Mouse (Mus musculus) heart, adult 2 months (tissue): ENCODE data around the gene Pla2g12b. TPM values are rescaled to one million over a fixed set of nuclear protein-coding genes. Genes with fewer than 3 reads are reported as not detected.
"Not testable (repeated sequence)": the region's sequence is repeated elsewhere in the genome, so short reads cannot be mapped to it uniquely, and the experiment has no call there.

Source experiments
- DNase-seq, 2 experiments: peaks; one replicate each; pipeline ENCODE4 v3.0.0; 2021
- H3K27ac ChIP-seq: fragments of 200-600 bp; 2 replicates; pipeline ENCODE4 v1.8.1; 2022
- H3K27me3 ChIP-seq: fragments of 200-500 bp; 2 replicates; pipeline ENCODE4 v1.6.1; 2012; ENCODE audit warnings: mild to moderate bottlenecking, low read length, inconsistent platforms, mixed read lengths; ENCODE audit not compliant: control insufficient read depth, insufficient read depth
- H3K36me3 ChIP-seq: fragments of 200-500 bp; 2 replicates; pipeline ENCODE4 v1.6.1; 2012; ENCODE audit warnings: low read length, inconsistent platforms; ENCODE audit not compliant: control insufficient read depth, insufficient read depth
- H3K4me1 ChIP-seq: fragments of 200-500 bp; 2 replicates; pipeline ENCODE4 v1.6.1; 2011; ENCODE audit warnings: low read length; ENCODE audit not compliant: control insufficient read depth, insufficient read depth
- H3K4me3 ChIP-seq: fragments of 200-600 bp; 2 replicates; pipeline ENCODE4 v1.8.1; 2022
- H3K79me2 ChIP-seq: fragments of 200-500 bp; replicated peaks from 2 replicates; pipeline ENCODE4 v1.6.1; 2012; ENCODE audit warnings: mild to moderate bottlenecking, inconsistent platforms, low read length, moderate library complexity, mixed read lengths; ENCODE audit not compliant: control insufficient read depth, insufficient read depth
- H3K9ac ChIP-seq: fragments of 200-500 bp; 2 replicates; pipeline ENCODE4 v1.6.1; 2012; ENCODE audit warnings: low read depth, mild to moderate bottlenecking, control low read depth, inconsistent platforms, low read length, mixed read lengths
- CTCF ChIP-seq: fragments of 200-600 bp; IDR thresholded peaks from 2 replicates; pipeline ENCODE4 v1.8.1; 2022; ENCODE audit warnings: antibody characterized with exemption, mild to moderate bottlenecking, moderate library complexity
- EP300 ChIP-seq: fragments of 200-500 bp; IDR thresholded peaks from 2 replicates; pipeline ENCODE4 v1.6.1; 2011; ENCODE audit warnings: low read depth, low read length, control low read depth; ENCODE audit not compliant: insufficient read depth
- POLR2A ChIP-seq: fragments of 200-500 bp; IDR thresholded peaks from 2 replicates; pipeline ENCODE4 v1.6.1; 2011; ENCODE audit warnings: mild to moderate bottlenecking, low read depth, low read length, control low read depth; ENCODE audit not compliant: insufficient read depth
- WGBS: fragments of 180-500 bp; shearing (Covaris S2); methylation state at CpG from one replicate; pipeline ENCODE4 v1.1.7; 2018; 5-methylcytosine and 5-hydroxymethylcytosine counted together
- intact Hi-C: fragments of 180-260 bp; cut with DNase I; formaldehyde crosslinking; loops from one replicate; pipeline ENCODE4 v1.15.1; 2025
- polyA plus RNA-seq: library from polyadenylated mRNA; depleted of rRNA; stranded (reverse); fragments of >200 nt; gene quantifications from 2 replicates; pipeline ENCODE4 v1.2.3, GENCODE M21; 2012
- total RNA-seq, 2 experiments: library from RNA; stranded (reverse); gene quantifications; 2 replicates each; pipeline ENCODE4 v1.2.3; 2021

The Pla2g12b gene
- total and polyA plus RNA-seq, 3 experiments: 0.10 TPM; not detected in 2

- Histone ChIP-seq H3K27ac (no peak overlapping the region), H3K4me1 (no peaks in the 10 kb centered on the region; the same call in 1 of the 2 replicates), H3K36me3 (no peaks in the 10 kb centered on the region), H3K27me3 (no peaks in the 10 kb centered on the region), H3K4me3 (no peak overlapping the region), H3K9ac (no peak overlapping the region), H3K79me2 (no peaks in the 10 kb centered on the region)
- TF ChIP-seq POLR2A: no peak
- TF ChIP-seq CTCF: peak; percentile 52
- intact Hi-C loops: no loop called here
- 92% methylated on average over 4 of the region's 4 CpGs for WGBS
- no peak for DNase-seq
These were observed 24.7 kb upstream of the Pla2g12b start for GRCm38 (mm10) chr10:59378728-59379127.

GRCm38 (mm10) chr10:59379927-59380326 is 23.5 kb upstream of the Pla2g12b start:
- Histone ChIP-seq H3K4me1 (no peaks in the 10 kb centered on the region; the same call in 1 of the 2 replicates), H3K9ac (no peak overlapping the region), H3K36me3 (no peaks in the 10 kb centered on the region), H3K79me2 (no peaks in the 10 kb centered on the region), H3K4me3 (no peak overlapping the region), H3K27me3 (no peaks in the 10 kb centered on the region), H3K27ac (no peak overlapping the region)
- intact Hi-C loops: no loop called here
- 10% methylated on average over 3 of the region's 3 CpGs for WGBS
- DNase-seq: no peak
- TF ChIP-seq EP300 (no peak), CTCF (no peak), POLR2A (no peak)

- Histone ChIP-seq H3K36me3 (no peaks in the 10 kb centered on the region), H3K4me1 (no peaks in the 10 kb centered on the region; the same call in 1 of the 2 replicates), H3K4me3 (no peak overlapping the region), H3K79me2 (no peaks in the 10 kb centered on the region), H3K9ac (no peak overlapping the region), H3K27ac (no peak overlapping the region), H3K27me3 (no peaks in the 10 kb centered on the region)
- WGBS: 41% methylated on average over 2 of the region's 2 CpGs
- intact Hi-C loops: no loop called here
- TF ChIP-seq POLR2A (no peak), CTCF (no peak), EP300 (no peak)
- DNase-seq: no peak
These were observed 23.0 kb upstream of the Pla2g12b start for GRCm38 (mm10) chr10:59380411-59380821.

GRCm38 (mm10) chr10:59381563-59381962 is 21.9 kb upstream of the Pla2g12b start:
- H3K9ac ChIP-seq, H3K36me3 ChIP-seq, H3K4me3 ChIP-seq, H3K79me2 ChIP-seq, DNase-seq, H3K4me1 ChIP-seq, H3K27ac ChIP-seq, H3K27me3 ChIP-seq, intact Hi-C loops: not testable (repeated sequence)
- WGBS: 94% methylated on average over 7 of the region's 10 CpGs

- no peaks in the 10 kb centered on the region for H3K36me3 ChIP-seq
- H3K79me2 ChIP-seq: no peaks in the 10 kb centered on the region
- H3K4me3 ChIP-seq: no peak overlapping the region
- H3K4me1 ChIP-seq: no peaks in the 10 kb centered on the region
- H3K9ac ChIP-seq: no peak overlapping the region
- DNase-seq: no peak
- no peaks in the 10 kb centered on the region for H3K27me3 ChIP-seq
- intact Hi-C loops: no loop called here
- 88% methylated on average over 8 of the region's 8 CpGs for WGBS
- H3K27ac ChIP-seq: no peak overlapping the region
- TF ChIP-seq POLR2A (no peak), CTCF (no peak), EP300 (no peak)
These were observed 16.5 kb upstream of the Pla2g12b start for GRCm38 (mm10) chr10:59386951-59387350.

- intact Hi-C loops: no loop called here
- WGBS: 92% methylated on average over 3 of the region's 3 CpGs
- TF ChIP-seq EP300 (no peak), POLR2A (no peak), CTCF (no peak)
- no peak overlapping the region for H3K27ac ChIP-seq
- no peak for DNase-seq
- no peak overlapping the region for H3K9ac ChIP-seq
- no peaks in the 10 kb centered on the region for H3K79me2 ChIP-seq
- no peak overlapping the region for H3K4me3 ChIP-seq
- no peaks in the 10 kb centered on the region for H3K27me3 ChIP-seq
- H3K36me3 ChIP-seq: no peaks in the 10 kb centered on the region
- H3K4me1 ChIP-seq: no peaks in the 10 kb centered on the region
These were observed 13.8 kb upstream of the Pla2g12b start for GRCm38 (mm10) chr10:59389652-59390051.

- intact Hi-C loops: no loop called here
These were observed 11.6 kb upstream of the Pla2g12b start for GRCm38 (mm10) chr10:59391907-59392306.

GRCm38 (mm10) chr10:59395461-59395860 is 8.0 kb upstream of the Pla2g12b start, which contains the start of gene Gm10273:
Gene Gm10273 (plus strand): TSS chr10:59395632.
- H3K79me2 ChIP-seq, H3K27me3 ChIP-seq, H3K27ac ChIP-seq, intact Hi-C loops, H3K4me3 ChIP-seq, H3K9ac ChIP-seq, H3K4me1 ChIP-seq, H3K36me3 ChIP-seq, DNase-seq: not testable (repeated sequence)
- WGBS: 92% methylated on average over 12 of the region's 25 CpGs

More at GRCm38 (mm10) chr10:59391907-59392306, 11.6 kb upstream of the Pla2g12b start:
- TF ChIP-seq POLR2A: no peak
- TF ChIP-seq EP300: no peak
- no peak for TF ChIP-seq CTCF
- Histone ChIP-seq H3K79me2 (no peaks in the 10 kb centered on the region), H3K4me1 (no peaks in the 10 kb centered on the region), H3K27me3 (no peaks in the 10 kb centered on the region), H3K36me3 (no peaks in the 10 kb centered on the region), H3K9ac (no peak overlapping the region), H3K4me3 (no peak overlapping the region), H3K27ac (no peak overlapping the region)
- WGBS: 8% methylated on average over 4 of the region's 4 CpGs
- DNase-seq: no peak
